Mouse (Mus musculus) gonadal fat pad, adult 2 months (tissue): ENCODE results near the gene Syngr1. TPM values are rescaled to one million over a fixed set of nuclear protein-coding genes. Genes with fewer than 3 reads are reported as not detected.

Experiments
- polyA plus RNA-seq: library from polyadenylated mRNA; depleted of rRNA; stranded (reverse); fragments of >200 nt; gene quantifications from 2 replicates; pipeline ENCODE4 v1.2.3, GENCODE M21; 2012; rRNA removed

The Syngr1 gene
- polyA plus RNA-seq, 1 experiment = 13.3 TPM

Other genes starting within 250 kb of the Syngr1 start
- 47.7 and 56.4 TPM in 2 replicates for gene Apobec3, start 199.7 kb upstream of the Syngr1 start, polyA plus RNA-seq
- gene Cbx7, start 120.2 kb upstream of the Syngr1 start, polyA plus RNA-seq = 27.2 and 31.5 TPM in 2 replicates
- gene Pdgfb, start 76.4 kb upstream of the Syngr1 start, polyA plus RNA-seq = 25.8 and 26.8 TPM in 2 replicates
- gene Rpl3, start 534 bp downstream of the Syngr1 start, polyA plus RNA-seq = 492 and 540 TPM in 2 replicates
- 17.0 and 20.9 TPM in 2 replicates for gene Tab1, start 41.8 kb downstream of the Syngr1 start, polyA plus RNA-seq
- gene Mgat3, start 82.4 kb downstream of the Syngr1 start, polyA plus RNA-seq = 10.2 and 10.5 TPM in 2 replicates
- gene Mief1, start 142.7 kb downstream of the Syngr1 start, polyA plus RNA-seq = 14.9 and 16.3 TPM in 2 replicates
- gene AC140267.1, start 144.5 kb downstream of the Syngr1 start, polyA plus RNA-seq = not detected in 2 replicates
- 176 and 226 TPM in 2 replicates for gene Atf4, start 163.8 kb downstream of the Syngr1 start, polyA plus RNA-seq
- 32.1 and 32.7 TPM in 2 replicates for gene Rps19bp1, start 173.0 kb downstream of the Syngr1 start, polyA plus RNA-seq
- 0.04 and 0.08 TPM in 2 replicates for gene Cacna1i, start 195.9 kb downstream of the Syngr1 start, polyA plus RNA-seq